Mouse (Mus musculus) kidney, postnatal 0 days (tissue): Measurements from ENCODE around the gene Ttyh2. TPM values are rescaled to one million over a fixed set of nuclear protein-coding genes. Genes with fewer than 3 reads are reported as not detected.
"Not testable (repeated sequence)": the region's sequence is repeated elsewhere in the genome, so short reads cannot be mapped to it uniquely, and the experiment has no call there.

Experiments used
- ATAC-seq: fragments of 200-750 bp; cut with Nextera tagmentation; replicated peaks from 2 replicates; pipeline ENCODE4 v1.8.0; 2017; ENCODE audit warnings: low read depth, moderate number of reproducible peaks, moderate TSS enrichment, moderate library complexity; ENCODE audit not compliant: low FRiP score
- DNase-seq: peaks from one replicate; pipeline ENCODE4 v3.0.0-alpha.2; 2016; ENCODE audit warnings: low spot score
- H3K27ac ChIP-seq: fragments of 300-500 bp; sonication (generic); 2 replicates; pipeline ENCODE4 v1.5.1; 2014; ENCODE audit warnings: mild to moderate bottlenecking
- H3K27me3 ChIP-seq: fragments of 300-500 bp; sonication (generic); 2 replicates; pipeline ENCODE4 v1.6.1; 2014; ENCODE audit warnings: low read length, mixed read lengths; ENCODE audit not compliant: insufficient read depth
- H3K36me3 ChIP-seq: fragments of 300-500 bp; sonication (generic); 2 replicates; pipeline ENCODE4 v1.6.1; 2014; ENCODE audit warnings: low read length, mixed read lengths; ENCODE audit not compliant: insufficient read depth
- H3K4me1 ChIP-seq: fragments of 300-500 bp; sonication (generic); replicated peaks from 2 replicates; pipeline ENCODE4 v1.6.1; 2014; ENCODE audit warnings: antibody characterized with exemption, low read length, mixed read lengths; ENCODE audit not compliant: insufficient read depth
- H3K4me2 ChIP-seq: fragments of 300-500 bp; sonication (generic); 2 replicates; pipeline ENCODE4 v1.6.1; 2014; ENCODE audit warnings: mild to moderate bottlenecking, low read length, moderate library complexity, mixed read lengths
- H3K4me3 ChIP-seq: fragments of 300-500 bp; sonication (generic); replicated peaks from 2 replicates; pipeline ENCODE4 v1.5.1; 2014; ENCODE audit warnings: low read depth, low read length
- H3K9ac ChIP-seq: fragments of 300-500 bp; sonication (generic); 2 replicates; pipeline ENCODE4 v1.6.1; 2014; ENCODE audit warnings: low read depth, low read length
- H3K9me3 ChIP-seq: fragments of 300-500 bp; sonication (generic); replicated peaks from 2 replicates; pipeline ENCODE4 v1.6.1; 2016; ENCODE audit warnings: low read length, inconsistent platforms, mixed read lengths
- CTCF ChIP-seq: IDR thresholded peaks from 2 replicates; pipeline ENCODE4 v1.5.1; 2016; ENCODE audit warnings: antibody characterized with exemption, low read depth, mild to moderate bottlenecking, moderate library complexity
- WGBS: fragments of 180-500 bp; shearing (Covaris S2); extraction: QIAGEN DNeasy Blood & Tissue Kit; methylation state at CpG from one replicate; pipeline ENCODE4 v1.1.7; 2014; 5-methylcytosine and 5-hydroxymethylcytosine counted together
- polyA plus RNA-seq: library from polyadenylated mRNA; unstranded; fragments of >200 nt; fragmentation: Nextera tagmentation; extraction: Ambion mirVana; gene quantifications from 2 replicates; pipeline ENCODE4 v1.2.1, GENCODE M21; 2015

The Ttyh2 gene
- polyA plus RNA-seq, 1 experiment from 2014 or later = 22.6 TPM

GRCm38 (mm10) chr11:114665463-114665862, 9.8 kb upstream of the Ttyh2 start:
- no peak for ATAC-seq
- 65% methylated on average over 2 of the region's 2 CpGs for WGBS
- no peak overlapping the region for H3K4me2 ChIP-seq
- H3K9ac ChIP-seq = no peak overlapping the region
- no peak for DNase-seq
- no peaks in the 10 kb centered on the region for H3K9me3 ChIP-seq
- no peak for TF ChIP-seq CTCF
- peaks cover 7% of the 10 kb centered on the region; the same call in 1 of the 2 replicates for H3K4me1 ChIP-seq
- no peaks in the 10 kb centered on the region for H3K27me3 ChIP-seq
- no peak overlapping the region for H3K4me3 ChIP-seq
- H3K27ac ChIP-seq = no peak overlapping the region
- H3K36me3 ChIP-seq = no peaks in the 10 kb centered on the region

- Histone ChIP-seq H3K36me3 (peaks cover 12% of the 10 kb centered on the region; the same call in 1 of the 2 replicates), H3K27ac (no peak overlapping the region), H3K9me3 (no peaks in the 10 kb centered on the region), H3K27me3 (no peaks in the 10 kb centered on the region), H3K4me1 (peaks cover 7% of the 10 kb centered on the region; the same call in 1 of the 2 replicates), H3K4me3 (no peak overlapping the region), H3K9ac (no peak overlapping the region), H3K4me2 (no peak overlapping the region)
- ATAC-seq (no peak), DNase-seq (no peak)
- 10% methylated on average over 13 of the region's 13 CpGs for WGBS
- TF ChIP-seq CTCF = no peak
Measured at GRCm38 (mm10) chr11:114666786-114667185, 8.4 kb upstream of the Ttyh2 start.

GRCm38 (mm10) chr11:114667236-114667931, 7.8 kb upstream of the Ttyh2 start:
- TF ChIP-seq CTCF = no peak
- Histone ChIP-seq H3K4me3 (no peak overlapping the region), H3K9ac (no peak overlapping the region), H3K36me3 (peaks cover 18% of the 10 kb centered on the region), H3K4me1 (peaks cover 7% of the 10 kb centered on the region; the same call in 1 of the 2 replicates), H3K4me2 (no peak overlapping the region), H3K9me3 (no peaks in the 10 kb centered on the region), H3K27ac (no peak overlapping the region), H3K27me3 (no peaks in the 10 kb centered on the region)
- DNase-seq (no peak), ATAC-seq (no peak)
- WGBS = 51% methylated on average over 16 of the region's 18 CpGs

- ATAC-seq, H3K9me3 ChIP-seq: not testable (repeated sequence)
- DNase-seq = peak; percentile 53
Measured at GRCm38 (mm10) chr11:114667932-114668285, 7.3 kb upstream of the Ttyh2 start.

GRCm38 (mm10) chr11:114668301-114668710, 6.9 kb upstream of the Ttyh2 start, which contains the start of gene Rpl38:
TSS of gene Rpl38 (plus strand) at chr11:114668524.
- Histone ChIP-seq H3K4me1 (peaks cover 7% of the 10 kb centered on the region; the same call in 1 of the 2 replicates), H3K4me2 (peak within 1 kb of the TSS; percentile 90), H3K9me3 (no peaks in the 10 kb centered on the region), H3K27me3 (no peaks in the 10 kb centered on the region), H3K27ac (peak within 1 kb of the TSS; percentile 96), H3K9ac (peak within 1 kb of the TSS; percentile 96), H3K36me3 (peaks cover 27% of the 10 kb centered on the region), H3K4me3 (peak within 1 kb of the TSS; percentile 85)
- peak; percentile 95 for TF ChIP-seq CTCF
- DNase-seq (peak; percentile 97), ATAC-seq (peak; percentile 82)
- under 1% methylated on average over 20 of the region's 21 CpGs for WGBS

More at GRCm38 (mm10) chr11:114667932-114668285, 7.3 kb upstream of the Ttyh2 start:
- not testable (repeated sequence) for H3K4me2 ChIP-seq, H3K27ac ChIP-seq, H3K27me3 ChIP-seq, H3K4me3 ChIP-seq, H3K4me1 ChIP-seq, H3K9ac ChIP-seq
- H3K36me3 ChIP-seq = peaks cover 23% of the 10 kb centered on the region
- 25% methylated on average over 11 of the region's 11 CpGs for WGBS

GRCm38 (mm10) chr11:114668741-114669623, 6.2 kb upstream of the Ttyh2 start:
- H3K27me3 ChIP-seq = no peaks in the 10 kb centered on the region
- peak overlapping the region; percentile 96 for H3K9ac ChIP-seq
- peak; percentile 59 for ATAC-seq
- WGBS = under 1% methylated on average over 60 of the region's 60 CpGs
- peaks cover 7% of the 10 kb centered on the region; the same call in 1 of the 2 replicates for H3K4me1 ChIP-seq
- H3K4me3 ChIP-seq = peak overlapping the region; percentile 85
- TF ChIP-seq CTCF = peak; percentile 61
- H3K4me2 ChIP-seq = peak overlapping the region; percentile 90
- H3K9me3 ChIP-seq = no peaks in the 10 kb centered on the region
- peak overlapping the region; percentile 96 for H3K27ac ChIP-seq
- peak; percentile 92 for DNase-seq
- H3K36me3 ChIP-seq = peaks cover 30% of the 10 kb centered on the region
